Mouse (Mus musculus) neutrophil, adult 65 days (primary cell): ENCODE results near the gene Mcts1. TPM values are rescaled to one million over a fixed set of nuclear protein-coding genes. Genes with fewer than 3 reads are reported as not detected.

ENCODE experiments used
- total RNA-seq: library from RNA; stranded (reverse); gene quantifications from 2 replicates; pipeline ENCODE4 v1.2.4, GENCODE M21; 2023

Mcts1 gene
- 35.3 and 37.4 TPM in 2 replicates for total RNA-seq

DNA sequence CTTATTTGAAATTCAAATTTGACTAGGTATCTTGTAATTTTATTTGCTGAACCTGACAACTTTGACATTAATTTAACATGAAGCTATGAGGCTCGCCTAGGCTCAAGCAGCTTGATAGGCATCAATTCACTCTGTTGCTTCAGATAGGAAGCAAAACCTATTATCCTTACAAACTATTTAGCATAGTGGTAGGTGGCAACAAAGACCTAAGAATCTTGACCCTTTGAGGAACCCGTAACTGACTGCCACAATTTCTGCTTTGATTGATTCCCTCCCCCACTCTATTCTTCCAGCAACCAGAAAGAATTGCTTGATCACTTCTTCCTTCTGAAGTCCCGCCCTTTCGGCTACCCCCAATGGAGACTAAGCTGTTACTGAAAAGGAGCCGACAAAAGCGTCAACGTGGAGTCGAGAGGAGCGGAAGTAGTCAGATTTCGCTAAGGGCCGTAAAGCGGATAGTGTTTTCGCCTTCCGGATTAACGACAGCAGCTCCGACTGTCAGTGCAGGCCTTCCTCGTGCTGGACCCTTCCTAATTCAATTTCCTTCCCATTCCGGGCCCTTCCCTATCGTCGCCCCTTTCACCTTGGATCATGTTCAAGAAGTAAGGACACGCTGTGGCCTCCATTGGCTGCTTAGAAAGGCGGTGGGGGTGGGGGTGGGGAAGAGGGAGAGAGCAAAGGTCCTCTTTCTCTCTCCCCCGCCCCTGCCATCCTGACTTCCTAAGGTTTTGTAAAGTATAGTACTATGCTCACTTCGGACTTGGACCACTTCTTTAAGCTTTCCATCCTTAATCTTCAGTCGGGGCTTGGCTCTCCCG is at the start of gene Mcts1:
Gene Mcts1, plus strand, starts transcription at position 402 of the 818 bp plus-strand sequence.

GRCm38 (mm10) chrX:38576078-38576477 is 24.3 kb upstream of the Mcts1 start, which contains the start of gene Cul4b:
TSS of gene Cul4b (minus strand) at chrX:38576196.

DNA sequence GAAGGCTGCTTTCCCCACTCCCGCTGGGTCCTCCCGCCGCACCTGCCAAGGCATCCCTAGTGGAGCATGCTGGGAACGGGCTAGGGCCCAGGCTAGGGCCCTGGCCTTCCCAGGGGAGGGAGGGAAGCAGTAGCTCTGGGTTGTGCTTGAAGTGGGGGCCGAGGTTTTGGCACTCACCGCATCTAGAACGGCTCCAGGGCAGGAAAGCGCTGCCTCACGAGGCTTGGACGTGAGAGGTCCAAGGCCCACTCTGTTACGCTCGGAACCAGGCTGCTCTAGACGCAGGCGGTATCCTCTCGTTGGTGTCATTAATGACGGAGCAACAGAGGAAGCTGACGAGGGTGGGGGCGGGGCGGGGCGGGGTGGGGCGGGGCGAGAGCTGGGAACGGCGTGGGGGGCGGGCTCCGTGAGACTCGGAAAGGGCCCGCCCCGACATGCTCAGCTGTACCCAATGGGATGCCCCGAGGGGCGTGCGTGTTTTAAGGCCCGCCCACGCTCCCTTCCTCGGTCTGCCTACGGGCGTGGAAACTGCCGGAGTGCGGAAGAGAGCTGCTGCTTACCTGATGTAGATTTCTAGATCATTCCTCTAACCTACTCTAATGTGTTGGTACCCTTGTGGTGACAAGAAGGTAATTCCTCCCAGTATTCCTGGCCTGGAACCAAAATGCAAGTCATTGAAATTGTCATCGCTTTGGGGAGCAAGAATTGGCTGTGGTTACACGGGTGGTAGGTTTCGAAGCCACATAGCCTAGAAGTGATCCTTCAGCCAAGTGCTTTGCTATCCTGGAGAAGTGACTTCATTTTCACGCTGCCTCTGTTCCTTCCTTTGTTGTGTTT is 34.6 kb downstream of the Mcts1 start, which contains the start of gene C1galt1c1:
Gene C1galt1c1, minus strand, starts transcription at position 287 of the 837 bp plus-strand sequence.

Other genes with a start within 250 kb of the Mcts1 start
- gene Lamp2, start 144.1 kb upstream of the Mcts1 start, total RNA-seq: 249 and 276 TPM in 2 replicates
- 27.1 and 33.3 TPM in 2 replicates for gene Cul4b, start 24.4 kb upstream of the Mcts1 start, total RNA-seq
- gene C1galt1c1, start 34.5 kb downstream of the Mcts1 start, total RNA-seq: 27.3 and 27.4 TPM in 2 replicates
- gene 6030498E09Rik, start 172.1 kb downstream of the Mcts1 start, total RNA-seq: not detected in 2 replicates